Mouse (Mus musculus) kidney, postnatal 0 days (tissue): Measurements from ENCODE around the gene Kalrn. TPM values are rescaled to one million over a fixed set of nuclear protein-coding genes. Genes with fewer than 3 reads are reported as not detected.
A peak's percentile ranks its signal among the peaks of the same experiment; 100 is the strongest.

ENCODE experiments used
- ATAC-seq: fragments of 200-750 bp; cut with Nextera tagmentation; replicated peaks from 2 replicates; pipeline ENCODE4 v1.8.0; 2017; ENCODE audit warnings: low read depth, moderate number of reproducible peaks, moderate TSS enrichment, moderate library complexity; ENCODE audit not compliant: low FRiP score
- DNase-seq: peaks from one replicate; pipeline ENCODE4 v3.0.0-alpha.2; 2016; ENCODE audit warnings: low spot score
- H3K27ac ChIP-seq: fragments of 300-500 bp; sonication (generic); 2 replicates; pipeline ENCODE4 v1.5.1; 2014; ENCODE audit warnings: mild to moderate bottlenecking
- H3K27me3 ChIP-seq: fragments of 300-500 bp; sonication (generic); 2 replicates; pipeline ENCODE4 v1.6.1; 2014; ENCODE audit warnings: low read length, mixed read lengths; ENCODE audit not compliant: insufficient read depth
- H3K36me3 ChIP-seq: fragments of 300-500 bp; sonication (generic); 2 replicates; pipeline ENCODE4 v1.6.1; 2014; ENCODE audit warnings: low read length, mixed read lengths; ENCODE audit not compliant: insufficient read depth
- H3K4me1 ChIP-seq: fragments of 300-500 bp; sonication (generic); replicated peaks from 2 replicates; pipeline ENCODE4 v1.6.1; 2014; ENCODE audit warnings: antibody characterized with exemption, low read length, mixed read lengths; ENCODE audit not compliant: insufficient read depth
- H3K4me2 ChIP-seq: fragments of 300-500 bp; sonication (generic); 2 replicates; pipeline ENCODE4 v1.6.1; 2014; ENCODE audit warnings: mild to moderate bottlenecking, low read length, moderate library complexity, mixed read lengths
- H3K4me3 ChIP-seq: fragments of 300-500 bp; sonication (generic); replicated peaks from 2 replicates; pipeline ENCODE4 v1.5.1; 2014; ENCODE audit warnings: low read depth, low read length
- H3K9ac ChIP-seq: fragments of 300-500 bp; sonication (generic); 2 replicates; pipeline ENCODE4 v1.6.1; 2014; ENCODE audit warnings: low read depth, low read length
- H3K9me3 ChIP-seq: fragments of 300-500 bp; sonication (generic); replicated peaks from 2 replicates; pipeline ENCODE4 v1.6.1; 2016; ENCODE audit warnings: low read length, inconsistent platforms, mixed read lengths
- CTCF ChIP-seq: IDR thresholded peaks from 2 replicates; pipeline ENCODE4 v1.5.1; 2016; ENCODE audit warnings: antibody characterized with exemption, low read depth, mild to moderate bottlenecking, moderate library complexity
- WGBS: fragments of 180-500 bp; shearing (Covaris S2); extraction: QIAGEN DNeasy Blood & Tissue Kit; methylation state at CpG from one replicate; pipeline ENCODE4 v1.1.7; 2014; 5-methylcytosine and 5-hydroxymethylcytosine counted together
- polyA plus RNA-seq: library from polyadenylated mRNA; unstranded; fragments of >200 nt; fragmentation: Nextera tagmentation; extraction: Ambion mirVana; gene quantifications from 2 replicates; pipeline ENCODE4 v1.2.1, GENCODE M21; 2015

Kalrn gene
- polyA plus RNA-seq, 1 experiment from 2014 or later, result 20.0 TPM

DNA sequence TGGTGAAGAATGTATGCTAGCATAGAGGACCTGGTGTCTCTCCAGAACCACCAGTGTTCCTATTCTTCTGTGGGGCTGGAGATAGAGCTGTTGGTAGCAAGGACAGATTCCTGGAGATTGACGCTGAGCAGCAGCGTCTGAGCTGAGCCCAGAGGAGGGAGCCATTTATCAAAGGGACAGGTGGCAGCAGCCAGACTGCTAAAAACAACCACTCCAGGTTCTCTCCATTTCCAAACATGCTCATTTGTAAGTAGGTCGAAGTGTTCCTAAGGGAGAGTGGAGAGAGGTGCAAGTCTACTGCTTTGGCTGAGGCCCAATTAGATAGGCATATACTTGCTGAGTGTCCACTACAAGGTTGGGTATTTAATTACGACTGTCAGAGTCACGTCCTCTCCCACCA lies 470.6 kb downstream of the Kalrn start:
- Histone ChIP-seq H3K9me3 (no peaks in the 10 kb centered on the region), H3K4me2 (no peak overlapping the region), H3K27me3 (no peaks in the 10 kb centered on the region), H3K36me3 (no peaks in the 10 kb centered on the region), H3K27ac (no peak overlapping the region), H3K4me1 (no peaks in the 10 kb centered on the region), H3K9ac (no peak overlapping the region), H3K4me3 (no peak overlapping the region)
- TF ChIP-seq CTCF, result no peak
- WGBS, result 29% methylated on average over 5 of the region's 5 CpGs
- DNase-seq, result no peak
- ATAC-seq, result no peak

DNA sequence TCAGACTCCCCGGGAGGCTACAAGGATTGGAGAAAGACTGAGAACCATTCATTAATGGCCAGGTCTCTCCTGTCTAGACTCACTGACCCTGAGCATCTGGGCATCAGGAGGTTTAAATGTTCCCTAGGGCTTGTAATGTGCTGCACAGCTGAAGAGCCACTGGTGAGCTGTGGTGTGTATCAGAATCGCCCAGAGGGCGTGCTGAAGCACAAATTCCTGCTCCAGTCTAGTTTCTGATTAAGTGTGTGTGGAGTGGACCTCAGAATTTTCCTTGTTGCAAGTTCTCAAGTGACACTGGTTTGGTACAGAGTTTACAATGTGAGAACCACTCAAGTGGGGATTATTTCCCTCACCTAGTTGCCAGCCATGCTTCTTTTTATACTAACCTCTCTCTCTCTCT lies 473.5 kb downstream of the Kalrn start:
- TF ChIP-seq CTCF, result no peak
- Histone ChIP-seq H3K4me1 (peaks cover 7% of the 10 kb centered on the region; the same call in 1 of the 2 replicates), H3K36me3 (no peaks in the 10 kb centered on the region), H3K9me3 (no peaks in the 10 kb centered on the region), H3K4me2 (no peak overlapping the region), H3K9ac (no peak overlapping the region), H3K4me3 (no peak overlapping the region), H3K27ac (no peak overlapping the region), H3K27me3 (no peaks in the 10 kb centered on the region)
- DNase-seq, result no peak
- ATAC-seq, result no peak
- 57% methylated on average over 3 of the region's 3 CpGs for WGBS

DNA sequence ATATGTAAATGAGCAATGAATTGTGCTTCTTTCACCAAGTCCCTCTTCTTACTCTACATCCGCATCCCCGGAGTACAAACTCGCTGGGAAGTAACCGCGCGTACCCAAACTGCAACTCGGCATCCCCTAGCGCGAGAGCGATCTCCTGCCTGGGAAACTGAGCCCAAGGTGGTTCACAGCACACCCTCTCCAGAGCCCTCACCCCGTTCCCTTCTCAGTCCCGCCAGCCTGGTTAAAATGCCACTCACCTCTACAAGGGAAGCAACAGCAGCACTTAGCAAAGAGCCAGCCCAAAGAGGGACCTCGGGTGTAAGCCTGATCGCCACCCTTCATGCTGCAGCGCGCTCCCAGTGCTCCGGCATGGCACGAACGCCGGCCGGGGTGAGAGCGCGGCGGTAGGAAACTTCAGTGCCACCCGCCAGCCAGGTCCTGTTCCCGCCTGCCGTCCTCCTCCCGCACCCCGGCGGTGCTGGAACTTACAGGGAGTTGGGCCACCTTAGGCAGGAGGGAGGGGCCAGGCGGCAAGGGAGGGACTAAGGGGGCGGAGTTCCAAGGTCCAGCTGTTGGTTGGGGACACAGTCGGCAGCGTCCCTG lies 477.7 kb downstream of the Kalrn start:
- DNase-seq, result peak; percentile 78
- Histone ChIP-seq H3K9ac (peak overlapping the region; percentile 62), H3K9me3 (no peaks in the 10 kb centered on the region), H3K4me3 (peak overlapping the region; percentile 54), H3K4me1 (peaks cover 15% of the 10 kb centered on the region; the same call in 1 of the 2 replicates), H3K27ac (peak overlapping the region; percentile 77), H3K4me2 (peak overlapping the region; percentile 84), H3K27me3 (no peaks in the 10 kb centered on the region), H3K36me3 (no peaks in the 10 kb centered on the region)
- no peak; the same call in 1 of the 2 replicates for TF ChIP-seq CTCF
- WGBS, result under 1% methylated on average over 34 of the region's 34 CpGs
- peak; percentile 88 for ATAC-seq

DNA sequence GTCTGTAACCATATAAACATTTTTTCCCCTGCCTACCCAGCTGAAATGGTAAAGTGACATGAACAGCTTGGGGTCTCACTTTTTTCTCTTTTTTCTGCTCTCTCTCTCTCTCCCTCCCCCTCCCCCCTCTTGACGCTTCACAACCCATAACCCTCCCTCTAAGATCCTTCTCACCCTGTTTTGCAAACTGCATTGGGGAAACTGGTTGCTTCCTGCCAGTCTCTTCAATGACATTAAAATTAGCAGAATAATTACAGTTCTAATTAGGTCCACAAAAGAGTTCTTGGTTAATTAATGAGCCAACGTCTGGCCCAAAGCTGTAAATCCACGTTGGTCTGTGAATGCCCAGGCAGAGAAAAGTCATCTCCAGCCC lies 478.3 kb downstream of the Kalrn start:
- ATAC-seq, result no peak
- Histone ChIP-seq H3K27me3 (no peaks in the 10 kb centered on the region), H3K27ac (peak overlapping the region; percentile 77; the same call in 1 of the 2 replicates), H3K4me3 (peak overlapping the region; percentile 54), H3K4me2 (peak overlapping the region; percentile 84), H3K9me3 (no peaks in the 10 kb centered on the region), H3K9ac (peak overlapping the region; percentile 62), H3K4me1 (peaks cover 15% of the 10 kb centered on the region; the same call in 1 of the 2 replicates), H3K36me3 (no peaks in the 10 kb centered on the region)
- 0% methylated on average over 3 of the region's 3 CpGs for WGBS
- no peak for TF ChIP-seq CTCF
- no peak for DNase-seq

DNA sequence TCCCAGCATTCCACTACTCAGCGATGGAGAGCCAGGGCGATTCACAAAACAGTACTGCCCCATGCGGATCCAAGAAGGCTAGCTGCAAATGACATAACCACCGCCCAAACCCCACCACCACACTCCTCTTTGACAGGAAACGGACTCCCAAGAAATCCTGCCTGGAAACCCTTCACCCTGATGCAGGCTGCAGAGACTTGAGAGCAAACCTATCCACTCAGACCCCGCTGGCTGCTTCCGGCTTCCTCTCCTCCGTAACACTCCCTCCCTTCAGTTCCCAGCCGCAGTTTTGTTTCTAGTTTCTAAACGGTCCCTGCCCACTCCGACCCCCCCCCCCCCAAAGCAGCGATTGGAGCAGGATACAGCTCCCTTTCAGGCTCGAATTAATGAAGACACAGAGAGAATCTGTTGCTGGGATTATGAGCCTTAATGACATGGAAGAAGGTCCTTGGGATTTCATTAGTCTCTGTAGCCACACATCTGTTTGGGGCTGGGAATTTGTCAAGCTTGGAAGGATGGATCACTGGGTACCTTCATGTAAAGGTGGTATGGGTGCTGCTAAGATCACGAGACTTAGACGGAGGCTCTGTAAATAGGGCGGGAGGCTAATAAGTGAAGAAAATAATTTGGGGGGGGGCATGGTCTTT lies 478.8 kb downstream of the Kalrn start:
- 1% methylated on average over 16 of the region's 16 CpGs for WGBS
- Histone ChIP-seq H3K4me2 (peak overlapping the region; percentile 84), H3K27ac (0 out of 2 replicates have a peak overlapping the region, but pooled peaks have one; percentile 10), H3K4me3 (peak overlapping the region; percentile 54), H3K9ac (peak overlapping the region; percentile 44), H3K9me3 (no peaks in the 10 kb centered on the region), H3K27me3 (no peaks in the 10 kb centered on the region), H3K4me1 (peaks cover 15% of the 10 kb centered on the region; the same call in 1 of the 2 replicates), H3K36me3 (no peaks in the 10 kb centered on the region)
- DNase-seq (peak; percentile 80), ATAC-seq (peak; percentile 48; the same call in 1 of the 2 replicates)
- TF ChIP-seq CTCF, result peak; percentile 47

DNA sequence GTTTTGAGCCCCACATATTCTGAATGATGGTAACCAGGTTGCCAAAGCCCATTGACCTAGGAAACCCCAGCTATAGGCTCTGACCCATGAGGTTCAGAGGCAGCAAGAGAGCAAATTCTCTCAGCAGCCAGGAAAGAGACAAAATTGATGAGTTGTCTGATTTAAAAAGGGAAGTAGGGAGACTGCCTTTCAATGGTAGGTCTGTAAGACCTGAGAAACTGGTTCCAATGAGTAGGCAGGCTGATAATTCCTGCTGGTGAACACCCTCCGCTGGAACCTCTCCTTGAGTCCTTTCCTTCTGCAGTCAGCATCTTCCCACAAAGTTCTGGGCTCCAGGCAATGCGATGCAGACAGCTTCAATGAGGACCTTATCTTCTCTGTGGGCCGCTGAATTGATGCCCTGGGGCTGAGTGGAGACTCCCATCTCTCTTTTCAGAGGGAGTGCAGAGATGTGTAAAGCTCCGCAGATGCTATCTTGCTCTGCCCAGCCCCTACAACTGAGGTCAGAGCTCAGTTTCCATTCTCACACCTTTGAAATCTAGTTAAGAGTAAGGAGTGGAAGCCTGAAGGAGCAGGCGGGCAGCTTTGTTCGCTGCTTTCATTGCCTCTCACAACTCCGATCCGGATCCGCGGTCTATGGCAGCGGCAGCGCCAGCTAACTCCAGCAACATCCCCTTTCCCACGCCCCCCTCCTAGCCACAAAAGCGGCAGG lies 479.4 kb downstream of the Kalrn start:
- Histone ChIP-seq H3K4me3 (peak overlapping the region; percentile 54), H3K4me2 (peak overlapping the region; percentile 84), H3K27ac (0 out of 2 replicates have a peak overlapping the region, but pooled peaks have one; percentile 10), H3K27me3 (no peaks in the 10 kb centered on the region), H3K9ac (peak overlapping the region; percentile 44), H3K9me3 (no peaks in the 10 kb centered on the region), H3K4me1 (peaks cover 15% of the 10 kb centered on the region; the same call in 1 of the 2 replicates), H3K36me3 (no peaks in the 10 kb centered on the region)
- WGBS, result 4% methylated on average over 14 of the region's 14 CpGs
- ATAC-seq (no peak), DNase-seq (no peak)
- no peak for TF ChIP-seq CTCF
